Mouse (Mus musculus): Measurements from ENCODE around the gene Astl. TPM values are rescaled to one million over a fixed set of nuclear protein-coding genes. Genes with fewer than 3 reads are reported as not detected.

The Astl gene
- polyA plus RNA-seq, 1 experiment: not detected

- no peaks in the 10 kb centered on the region for H3K4me1 ChIP-seq (ENCODE audit: control insufficient read depth, insufficient read depth, insufficient read length, low read length)
- no peak overlapping the region for H3K4me3 ChIP-seq (ENCODE audit: insufficient read depth, low read depth, low read length)
- no peak overlapping the region for H3K27ac ChIP-seq (replicated peaks; ENCODE audit: low read depth, low read length)
Measured at GRCm38 (mm10) chr2:127394606-127395161, 56.2 kb downstream of the Astl start.

GRCm38 (mm10) chr2:127398738-127399137, 60.3 kb downstream of the Astl start:
- H3K27ac ChIP-seq (replicated peaks; ENCODE audit: low read depth, low read length): no peak overlapping the region
- H3K4me3 ChIP-seq (ENCODE audit: insufficient read depth, low read depth, low read length): no peak overlapping the region
- H3K4me1 ChIP-seq (ENCODE audit: control insufficient read depth, insufficient read depth, insufficient read length, low read length): no peaks in the 10 kb centered on the region

Other genes with a start within 250 kb of the Astl start
- 1.0 and 1.5 TPM in 2 replicates for gene Ncaph, start 204.7 kb upstream of the Astl start, polyA plus RNA-seq (2012; ENCODE audit: insufficient read depth, insufficient read length, missing spikeins)
- gene Itpripl1, start 195.2 kb upstream of the Astl start, polyA plus RNA-seq (2012; ENCODE audit: insufficient read depth, insufficient read length, missing spikeins): 2.2 and 3.3 TPM in 2 replicates
- gene 1810024B03Rik, start 130.4 kb upstream of the Astl start, polyA plus RNA-seq (2012; ENCODE audit: insufficient read depth, insufficient read length, missing spikeins): 2.3 and 2.4 TPM in 2 replicates
- gene Snrnp200, start 130.3 kb upstream of the Astl start, polyA plus RNA-seq (2012; ENCODE audit: insufficient read depth, insufficient read length, missing spikeins): 26.7 and 31.7 TPM in 2 replicates
- gene Ciao1, start 90.8 kb upstream of the Astl start, polyA plus RNA-seq (2012; ENCODE audit: insufficient read depth, insufficient read length, missing spikeins): 36.2 and 50.4 TPM in 2 replicates
- gene Tmem127, start 90.7 kb upstream of the Astl start, polyA plus RNA-seq (2012; ENCODE audit: insufficient read depth, insufficient read length, missing spikeins): 18.6 and 27.3 TPM in 2 replicates
- 71.1 and 87.5 TPM in 2 replicates for gene Stard7, start 68.4 kb upstream of the Astl start, polyA plus RNA-seq (2012; ENCODE audit: insufficient read depth, insufficient read length, missing spikeins)
- gene Dusp2, start 2.5 kb upstream of the Astl start, polyA plus RNA-seq (2012; ENCODE audit: insufficient read depth, insufficient read length, missing spikeins): 0.63 TPM in 1 of 2 replicates, not detected in the other
- gene Adra2b, start 24.6 kb downstream of the Astl start, polyA plus RNA-seq (2012; ENCODE audit: insufficient read depth, insufficient read length, missing spikeins): 0.38 TPM in 1 of 2 replicates, not detected in the other
- not detected in 2 replicates for gene Gpat2, start 86.6 kb downstream of the Astl start, polyA plus RNA-seq (2012; ENCODE audit: insufficient read depth, insufficient read length, missing spikeins)
- 103 and 106 TPM in 2 replicates for gene Fahd2a, start 105.9 kb downstream of the Astl start, polyA plus RNA-seq (2012; ENCODE audit: insufficient read depth, insufficient read length, missing spikeins)
- gene Kcnip3, start 183.5 kb downstream of the Astl start, polyA plus RNA-seq (2012; ENCODE audit: insufficient read depth, insufficient read length, missing spikeins): 0.63 TPM in 1 of 2 replicates, not detected in the other
- gene Prom2, start 202.8 kb downstream of the Astl start, polyA plus RNA-seq (2012; ENCODE audit: insufficient read depth, insufficient read length, missing spikeins): not detected in 2 replicates
- gene Zfp661, start 248.5 kb downstream of the Astl start, polyA plus RNA-seq (2012; ENCODE audit: insufficient read depth, insufficient read length, missing spikeins): 2.1 TPM in 2 replicates
- 238 and 284 TPM in 2 replicates for gene Mrps5, start 248.6 kb downstream of the Astl start, polyA plus RNA-seq (2012; ENCODE audit: insufficient read depth, insufficient read length, missing spikeins)

All from brown adipose tissue, adult 24 weeks (tissue).